Mouse (Mus musculus) yolk sac, embryonic 10.5 days (tissue): ENCODE measurements around the gene Il23r.

Experiments
- DNase-seq: peaks from one replicate; pipeline ENCODE4 v3.0.0-alpha.2; 2017; ENCODE audit warnings: low spot score

The Il23r gene

DNA sequence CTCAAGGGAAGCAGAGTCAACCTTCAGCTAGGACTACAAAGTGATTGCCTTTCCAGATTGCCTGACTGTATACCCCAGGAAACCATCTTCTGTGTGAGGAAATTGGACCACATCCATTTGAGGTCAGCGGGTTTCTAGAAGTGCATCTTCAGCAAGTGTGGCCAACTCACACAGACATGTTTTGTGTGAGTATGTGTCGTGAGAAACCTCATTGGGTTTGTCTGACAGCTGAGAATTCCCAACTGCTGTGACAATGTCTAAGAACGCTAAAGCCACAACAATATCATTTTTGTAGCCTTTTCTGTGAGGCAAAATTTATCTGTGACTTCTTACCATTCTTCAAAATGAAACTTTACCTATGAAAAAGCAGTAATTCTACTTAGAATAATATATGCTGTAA lies 59.8 kb downstream of the Il23r start:
- DNase-seq = no peak

DNA sequence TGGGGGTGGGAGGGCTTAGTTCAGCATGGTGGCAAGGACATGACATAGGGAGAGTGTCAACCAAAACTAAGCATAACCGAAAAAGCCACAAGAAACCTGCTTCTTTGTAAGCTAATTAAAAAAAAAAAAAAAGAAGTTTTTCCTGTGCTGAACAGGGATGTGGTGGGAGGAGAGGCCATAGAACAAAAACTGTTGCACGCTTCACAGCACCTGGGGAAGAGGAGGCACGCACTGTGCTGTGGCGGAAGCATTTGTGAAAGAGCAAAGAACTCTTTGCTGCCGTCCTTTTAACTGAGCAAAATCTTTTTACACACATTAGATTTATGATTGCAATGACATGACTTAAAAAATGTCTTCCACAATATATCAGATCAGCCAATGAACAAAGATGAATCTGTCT lies 69.9 kb downstream of the Il23r start:
- DNase-seq = no peak

DNA sequence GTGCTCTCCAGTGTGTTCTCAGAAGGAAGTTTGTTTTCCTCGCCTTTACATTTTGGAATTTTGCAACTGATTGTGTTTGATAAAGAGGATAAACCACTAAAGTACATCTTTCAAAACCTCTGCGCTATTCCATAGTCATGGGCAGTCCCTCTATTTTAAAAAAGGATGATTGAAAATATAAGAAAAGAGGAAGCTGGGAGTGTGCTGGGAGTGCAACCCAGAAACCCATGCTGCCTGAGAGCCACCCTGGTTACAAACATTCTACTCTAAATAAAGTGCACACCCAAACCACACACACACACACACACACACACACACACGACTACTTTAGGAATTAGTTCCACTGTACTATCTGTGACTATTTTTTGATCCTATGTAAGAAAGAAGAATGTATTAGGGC lies 75.1 kb downstream of the Il23r start:
- no peak for DNase-seq

DNA sequence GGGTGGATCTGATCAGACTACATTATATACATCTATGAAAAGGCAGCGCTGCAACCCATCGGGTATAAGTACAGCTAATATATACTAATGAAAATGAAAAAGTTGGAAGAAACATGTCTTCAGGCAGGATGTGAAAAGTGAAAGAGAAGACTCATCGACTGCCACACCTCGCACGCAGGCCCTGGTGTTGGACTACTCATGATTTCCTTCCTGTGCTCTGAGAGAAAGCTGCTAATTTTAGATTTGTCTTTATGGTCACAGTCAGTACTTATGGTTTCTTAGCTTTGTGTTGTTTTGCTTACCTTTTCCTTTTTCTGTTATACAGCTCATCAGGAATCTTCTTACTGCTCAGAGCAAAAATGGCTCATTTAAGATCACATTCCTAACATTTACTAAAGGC lies 76.4 kb downstream of the Il23r start:
- DNase-seq = no peak

DNA sequence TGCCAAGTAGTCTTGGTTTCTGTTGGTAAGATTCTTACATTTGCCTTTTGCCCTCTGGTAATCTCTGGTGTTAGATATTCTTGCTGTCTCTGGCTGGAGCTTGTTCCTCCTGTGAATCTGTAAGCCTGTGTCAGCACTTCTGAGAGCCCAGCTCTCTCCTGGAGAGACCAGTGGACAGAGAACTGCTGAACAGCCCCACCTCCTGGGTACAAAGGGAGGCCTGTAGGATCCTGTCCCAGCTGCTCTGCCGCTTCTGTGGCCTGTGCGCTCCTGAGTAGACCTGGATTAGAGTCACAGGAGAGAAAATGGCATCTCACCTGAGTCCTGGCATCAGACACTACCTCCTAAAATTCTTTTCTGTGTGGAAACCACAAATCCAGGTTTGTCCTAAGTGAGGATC lies 78.3 kb downstream of the Il23r start:
- DNase-seq = no peak

DNA sequence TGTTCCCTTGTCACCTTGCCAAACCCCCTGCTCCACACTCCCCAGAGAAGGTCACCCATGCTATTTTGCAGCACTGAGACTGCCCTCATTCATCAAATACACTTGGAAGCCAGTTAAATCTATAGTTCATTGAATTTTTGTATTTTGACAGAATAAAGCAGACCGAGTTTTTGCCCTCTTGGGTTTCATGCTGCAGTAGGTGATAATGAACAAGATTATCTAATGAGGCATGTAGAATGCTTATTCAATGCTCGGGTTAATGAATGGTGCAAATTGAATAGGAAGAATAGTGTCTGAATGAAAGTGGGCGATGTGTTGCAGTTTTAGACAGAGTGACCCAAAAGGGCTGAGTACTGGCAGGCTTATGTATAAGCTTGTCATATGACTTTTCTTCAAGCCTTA lies 86.4 kb downstream of the Il23r start:
- no peak for DNase-seq

DNA sequence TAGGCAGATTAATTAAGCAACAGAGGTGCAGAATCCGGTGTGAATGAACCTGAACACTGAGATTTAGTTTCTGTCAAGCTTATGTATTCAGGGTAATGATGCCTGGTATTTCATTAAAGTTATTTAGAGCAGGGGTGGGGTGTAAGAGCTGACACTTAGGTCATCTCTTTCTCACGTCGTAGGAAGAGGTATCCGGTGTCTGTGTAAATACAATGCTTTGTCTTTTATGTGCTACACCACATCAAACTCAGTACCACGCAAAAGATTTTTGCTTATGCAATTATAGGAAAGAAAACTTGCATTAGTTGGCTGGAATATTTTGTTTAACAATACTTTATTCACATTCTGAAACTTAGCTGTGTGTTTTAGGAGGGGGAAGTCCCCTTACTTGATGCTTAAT lies 92.1 kb downstream of the Il23r start:
- no peak for DNase-seq

DNA sequence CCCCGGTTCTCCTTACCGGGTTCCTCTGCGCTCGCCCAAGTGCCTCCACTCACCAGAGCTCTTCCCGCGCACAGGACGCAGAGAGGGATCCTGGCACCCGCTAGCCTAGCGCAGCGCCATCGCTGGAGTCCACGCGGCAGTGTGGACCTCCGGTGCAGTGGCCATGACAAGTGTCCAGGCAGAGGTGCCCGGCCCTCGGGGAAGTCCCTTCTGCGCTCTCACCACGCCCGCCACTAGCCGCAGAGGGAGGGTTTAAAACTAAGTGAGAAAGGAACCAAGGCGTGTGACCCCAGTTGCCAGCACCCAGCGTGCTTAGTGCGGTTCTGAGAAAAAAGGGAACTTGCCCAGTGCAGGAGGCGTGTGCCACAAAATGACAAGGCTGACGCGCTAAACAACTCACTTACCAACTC lies 115.7 kb downstream of the Il23r start, which contains the start of gene Il12rb2:
Gene Il12rb2, minus strand, starts transcription at position 207 of the 410 bp plus-strand sequence.
- no peak for DNase-seq
